In the genomic region with DNA sequence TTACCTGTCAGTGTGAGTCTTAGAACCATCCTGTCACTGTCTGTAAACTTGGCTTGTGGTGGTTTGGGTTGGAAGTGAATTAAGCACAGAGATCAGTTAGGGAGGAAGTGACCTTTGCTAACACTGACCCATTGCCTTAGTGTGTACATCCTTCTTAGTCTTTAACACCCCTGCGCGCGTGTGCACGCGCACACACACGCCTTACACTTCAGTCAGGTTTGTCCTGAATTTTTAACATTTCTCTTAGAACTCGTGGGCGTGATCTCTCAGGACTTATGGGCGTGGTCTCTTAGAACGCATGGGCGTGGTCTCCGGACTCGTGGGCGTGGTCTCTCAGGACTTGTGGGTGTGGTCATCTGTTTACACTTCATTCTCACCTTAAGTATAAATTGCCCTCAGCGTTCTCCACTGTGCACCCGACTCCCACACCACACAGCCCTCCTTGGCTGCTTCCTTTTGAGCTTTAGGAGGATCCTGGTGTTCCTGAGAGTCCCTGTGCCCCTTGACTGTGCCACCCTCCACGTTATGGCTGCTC, we compare ENCODE assay signal across 9 mouse cellular contexts. TPM values are rescaled to one million over a fixed set of nuclear protein-coding genes. Genes with fewer than 3 reads are reported as not detected.
DNase-seq lines count a peak whose midpoint lies in the region; ATAC-seq and TF ChIP-seq lines count a peak whose summit lies in the region.
"Had no signal": no experiment of that assay in that cellular context is flagged by ENCODE, and none has a peak within 500 bp of the region (broad histone marks: within the 10 kb centered on the region; RNA-seq: fewer than 3 reads in every experiment).

No protein-coding gene starts in this region.

- no peak for DNase-seq in layer of hippocampus, adult 2 months (ENCODE audit: low spot score in 2 of 2)
- DNase-seq in layer of hippocampus, postnatal 25 days (ENCODE audit: extremely low spot score in 1 of 2, low spot score in 1 of 2), result no peak
- peak; percentile 85 for DNase-seq in R1 (ENCODE audit: low read depth, low spot score)
- DNase-seq in lung, postnatal 36 days, result peak; percentile 75
- no peak for DNase-seq in urinary bladder, postnatal 10 days (ENCODE audit: low spot score)
- DNase-seq in layer of hippocampus, postnatal 14 days (ENCODE audit: low spot score in 2 of 2), result no peak
- no peak for DNase-seq in frontal cortex, postnatal 14 days (ENCODE audit: low spot score in 2 of 2)

- H3K4me2 ChIP-seq in embryonic facial prominence, embryonic 15.5 days (replicated peaks), result no peak overlapping the region
- H3K4me2 ChIP-seq: limb, embryonic 13.5 days had no signal

- no peak for ATAC-seq in embryonic facial prominence, embryonic 15.5 days (ENCODE audit: insufficient number of reproducible peaks, low FRiP score, low TSS enrichment, low read depth)

- H3K36me3 ChIP-seq in embryonic facial prominence, embryonic 15.5 days, result no peaks in the 10 kb centered on the region; the same call in 1 of the 2 replicates

- 66% methylated on average over 17 of the region's 17 CpGs for WGBS in embryonic facial prominence, embryonic 15.5 days

- H3K27ac ChIP-seq in layer of hippocampus, adult 2 months, result 0 out of 2 replicates have a peak overlapping the region, but pooled peaks have one; percentile 28
- peak overlapping the region; percentile 71; the same call in 1 of the 2 replicates for H3K27ac ChIP-seq in embryonic facial prominence, embryonic 15.5 days (replicated peaks)
- H3K27ac ChIP-seq: limb, embryonic 13.5 days had no signal

- H3K4me1 ChIP-seq in embryonic facial prominence, embryonic 15.5 days, result peaks cover 48% of the 10 kb centered on the region

- no peak for TF ChIP-seq CTCF in layer of hippocampus, adult 2 months (conservative IDR thresholded peaks at IDR 0.05)

- no peaks in the 10 kb centered on the region for H3K27me3 ChIP-seq in embryonic facial prominence, embryonic 15.5 days
- H3K27me3 ChIP-seq: limb, embryonic 13.5 days had no signal

- H3K4me3 ChIP-seq in layer of hippocampus, adult 2 months, result no peak overlapping the region
- H3K4me3 ChIP-seq in embryonic facial prominence, embryonic 15.5 days (replicated peaks), result no peak overlapping the region
- H3K4me3 ChIP-seq: limb, embryonic 13.5 days had no signal

- no peak overlapping the region for H3K9ac ChIP-seq in embryonic facial prominence, embryonic 15.5 days
- H3K9ac ChIP-seq: limb, embryonic 13.5 days had no signal

- no peaks in the 10 kb centered on the region for H3K9me3 ChIP-seq in embryonic facial prominence, embryonic 15.5 days (replicated peaks)
- H3K9me3 ChIP-seq: limb, embryonic 13.5 days had no signal

RNA-seq across cellular contexts. Expression of gene Dusp1, which starts 39.1 kb away (rescaled TPM):
- 10 to 100 TPM; 14.9 to 20.9 TPM for total RNA-seq in layer of hippocampus, adult 2 months (2021)
- 10 to 100 TPM; 14.7 to 18.3 TPM for total RNA-seq in layer of hippocampus, postnatal 25 days (2021)
- 28.4 and 33.3 TPM in 2 replicates for polyA plus RNA-seq in embryonic facial prominence, embryonic 15.5 days (2015; fragmentation: Nextera tagmentation; extraction: Ambion mirVana)
- total RNA-seq in layer of hippocampus, postnatal 14 days (2021), result 10 to 100 TPM; 20.3 to 24.3 TPM

RNA-seq across cellular contexts. Expression of gene Ergic1, which starts 39.7 kb away (rescaled TPM):
- total RNA-seq in layer of hippocampus, adult 2 months (2021), result 100 to 1,000 TPM; 121 to 124 TPM
- total RNA-seq in layer of hippocampus, postnatal 25 days (2021), result 100 to 1,000 TPM; 114 to 118 TPM
- polyA plus RNA-seq in embryonic facial prominence, embryonic 15.5 days (2015; fragmentation: Nextera tagmentation; extraction: Ambion mirVana), result 114 and 118 TPM in 2 replicates
- total RNA-seq in layer of hippocampus, postnatal 14 days (2021), result 100 to 1,000 TPM; 132 to 144 TPM

Comparison
In these comparisons a context has a peak if more than half of its experiments do, and no peak if none do; other contexts are left out.
1. DNase-seq: peak in R1 (single experiment) and lung, postnatal 36 days (single experiment); none in layer of hippocampus, adult 2 months (0 of 2), layer of hippocampus, postnatal 25 days (0 of 2), urinary bladder, postnatal 10 days (single experiment), layer of hippocampus, postnatal 14 days (0 of 2) and frontal cortex, postnatal 14 days (0 of 2).